Mouse (Mus musculus): ENCODE data around the gene Fat3.

Gene Fat3

GRCm38 (mm10) chr9:16246741-16247140, 254.3 kb downstream of the Fat3 start:
- no peak for DNase-seq (ENCODE audit: low spot score)

GRCm38 (mm10) chr9:16231575-16231974, 269.5 kb downstream of the Fat3 start:
- peak; percentile 60 for DNase-seq (ENCODE audit: low spot score)

- DNase-seq (ENCODE audit: low spot score), result no peak
Observed at GRCm38 (mm10) chr9:16228919-16229318, 272.2 kb downstream of the Fat3 start.

GRCm38 (mm10) chr9:16227398-16227797, 273.7 kb downstream of the Fat3 start:
- no peak for DNase-seq (ENCODE audit: low spot score)

- DNase-seq (ENCODE audit: low spot score), result no peak
Observed at GRCm38 (mm10) chr9:16226545-16226944, 274.5 kb downstream of the Fat3 start.

GRCm38 (mm10) chr9:16221885-16222284, 279.2 kb downstream of the Fat3 start:
- no peak for DNase-seq (ENCODE audit: low spot score)

GRCm38 (mm10) chr9:16216235-16216634, 284.9 kb downstream of the Fat3 start:
- DNase-seq (ENCODE audit: low spot score), result no peak

GRCm38 (mm10) chr9:16214731-16215681, 286.1 kb downstream of the Fat3 start:
- DNase-seq (ENCODE audit: low spot score), result peak; percentile 72

- DNase-seq (ENCODE audit: low spot score), result no peak
Observed at GRCm38 (mm10) chr9:16213324-16213723, 287.8 kb downstream of the Fat3 start.

GRCm38 (mm10) chr9:16212628-16213027, 288.5 kb downstream of the Fat3 start:
- DNase-seq (ENCODE audit: low spot score), result no peak

GRCm38 (mm10) chr9:16212163-16212562, 288.9 kb downstream of the Fat3 start:
- no peak for DNase-seq (ENCODE audit: low spot score)

- DNase-seq (ENCODE audit: low spot score), result no peak
Observed at GRCm38 (mm10) chr9:16211468-16211867, 289.6 kb downstream of the Fat3 start.

- DNase-seq (ENCODE audit: low spot score), result no peak
Observed at GRCm38 (mm10) chr9:16202296-16202695, 298.8 kb downstream of the Fat3 start.

- no peak for DNase-seq (ENCODE audit: low spot score)
Observed at GRCm38 (mm10) chr9:16200948-16201347, 300.1 kb downstream of the Fat3 start.

GRCm38 (mm10) chr9:16186461-16186860, 314.6 kb downstream of the Fat3 start:
- no peak for DNase-seq (ENCODE audit: low spot score)

GRCm38 (mm10) chr9:16169238-16169637, 331.8 kb downstream of the Fat3 start:
- no peak for DNase-seq (ENCODE audit: low spot score)

GRCm38 (mm10) chr9:16168051-16168450, 333.0 kb downstream of the Fat3 start:
- no peak for DNase-seq (ENCODE audit: low spot score)

GRCm38 (mm10) chr9:16159366-16159765, 341.7 kb downstream of the Fat3 start:
- DNase-seq (ENCODE audit: low spot score), result no peak

GRCm38 (mm10) chr9:16153580-16153930, 347.5 kb downstream of the Fat3 start:
- peak; percentile 73 for DNase-seq (ENCODE audit: low spot score)

- DNase-seq (ENCODE audit: low spot score), result no peak
Observed at GRCm38 (mm10) chr9:16152756-16153579, 348.1 kb downstream of the Fat3 start.

- no peak for DNase-seq (ENCODE audit: low spot score)
Observed at GRCm38 (mm10) chr9:16150046-16150445, 351.0 kb downstream of the Fat3 start.

- peak; percentile 77 for DNase-seq (ENCODE audit: low spot score)
Observed at GRCm38 (mm10) chr9:16147735-16148134, 353.4 kb downstream of the Fat3 start.

GRCm38 (mm10) chr9:16144684-16145083, 356.4 kb downstream of the Fat3 start:
- DNase-seq (ENCODE audit: low spot score), result no peak

Measured in embryo, embryonic 10.5 days (tissue).